Mouse (Mus musculus): ENCODE measurements around the gene Abcc4. TPM values are rescaled to one million over a fixed set of nuclear protein-coding genes. Genes with fewer than 3 reads are reported as not detected.
A peak's percentile ranks its signal among the peaks of the same experiment; 100 is the strongest.

Gene Abcc4
- 4.5 and 5.4 TPM in 2 replicates for polyA plus RNA-seq (2012; rRNA removed)

- WGBS, result under 1% methylated on average over 106 of the region's 106 CpGs
- TF ChIP-seq POLR2A (IDR thresholded peaks at IDR 0.05; ENCODE audit: borderline replicate concordance, insufficient read depth, low read length) (no peak), CTCF (IDR thresholded peaks at IDR 0.05; ENCODE audit: borderline replicate concordance, insufficient read depth, low read depth, low read length) (no peak)
- peak; percentile 67 to 73 for DNase-seq
- Histone ChIP-seq H3K4me1 (ENCODE audit: control insufficient read depth, insufficient read depth, low read length) (peaks cover 4% of the 10 kb centered on the region; the same call in 1 of the 2 replicates), H3K27ac (ENCODE audit: insufficient read depth, low read length) (no peak within 1 kb of the TSS), H3K27me3 (ENCODE audit: control insufficient read depth, insufficient read depth, low read length) (no peaks in the 10 kb centered on the region), H3K4me3 (replicated peaks; ENCODE audit: insufficient read depth, low read depth, low read length) (peak within 1 kb of the TSS; percentile 55)
These were observed at the start of gene Abcc4 for GRCm38 (mm10) chr14:118705808-118706731. Gene Abcc4 (minus strand): TSS chr14:118706219.

DNA sequence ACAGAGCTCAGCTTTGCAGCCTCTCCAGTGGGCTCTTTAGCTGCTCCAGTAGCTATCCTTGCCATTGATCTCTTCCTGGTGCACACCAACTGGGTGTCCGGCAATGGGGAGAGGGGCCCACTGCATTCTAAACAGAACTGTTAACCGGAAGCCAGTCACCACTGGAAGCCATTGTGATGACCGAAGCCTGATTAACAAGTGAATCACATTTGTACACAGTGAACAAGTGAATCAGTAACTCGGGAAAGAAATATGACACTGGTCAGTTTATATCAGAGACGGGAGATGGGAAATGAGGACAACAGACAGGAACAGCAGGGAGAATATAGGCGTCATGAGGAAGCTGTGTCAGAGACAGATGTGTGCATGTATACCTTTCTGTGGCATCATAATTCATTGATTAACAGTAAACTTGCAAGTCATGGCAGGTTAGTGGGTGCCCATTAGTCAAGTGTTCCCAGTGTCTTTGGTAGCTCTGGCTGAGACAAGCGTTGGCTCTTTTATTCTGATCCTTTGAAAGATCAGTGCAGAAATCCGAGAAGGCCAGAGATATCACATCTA, 45.3 kb upstream of the Abcc4 start:
- no peak for DNase-seq
- H3K27ac ChIP-seq (ENCODE audit: insufficient read depth, low read length), result no peak overlapping the region
- no peaks in the 10 kb centered on the region; the same call in 1 of the 2 replicates for H3K27me3 ChIP-seq (ENCODE audit: control insufficient read depth, insufficient read depth, low read length)
- TF ChIP-seq POLR2A (IDR thresholded peaks at IDR 0.05; ENCODE audit: borderline replicate concordance, insufficient read depth, low read length) (no peak), CTCF (IDR thresholded peaks at IDR 0.05; ENCODE audit: borderline replicate concordance, insufficient read depth, low read depth, low read length) (no peak)
- 65% methylated on average over 8 of the region's 8 CpGs for WGBS
- no peaks in the 10 kb centered on the region for H3K4me1 ChIP-seq (ENCODE audit: control insufficient read depth, insufficient read depth, low read length)
- H3K4me3 ChIP-seq (replicated peaks; ENCODE audit: insufficient read depth, low read depth, low read length), result no peak overlapping the region

DNA sequence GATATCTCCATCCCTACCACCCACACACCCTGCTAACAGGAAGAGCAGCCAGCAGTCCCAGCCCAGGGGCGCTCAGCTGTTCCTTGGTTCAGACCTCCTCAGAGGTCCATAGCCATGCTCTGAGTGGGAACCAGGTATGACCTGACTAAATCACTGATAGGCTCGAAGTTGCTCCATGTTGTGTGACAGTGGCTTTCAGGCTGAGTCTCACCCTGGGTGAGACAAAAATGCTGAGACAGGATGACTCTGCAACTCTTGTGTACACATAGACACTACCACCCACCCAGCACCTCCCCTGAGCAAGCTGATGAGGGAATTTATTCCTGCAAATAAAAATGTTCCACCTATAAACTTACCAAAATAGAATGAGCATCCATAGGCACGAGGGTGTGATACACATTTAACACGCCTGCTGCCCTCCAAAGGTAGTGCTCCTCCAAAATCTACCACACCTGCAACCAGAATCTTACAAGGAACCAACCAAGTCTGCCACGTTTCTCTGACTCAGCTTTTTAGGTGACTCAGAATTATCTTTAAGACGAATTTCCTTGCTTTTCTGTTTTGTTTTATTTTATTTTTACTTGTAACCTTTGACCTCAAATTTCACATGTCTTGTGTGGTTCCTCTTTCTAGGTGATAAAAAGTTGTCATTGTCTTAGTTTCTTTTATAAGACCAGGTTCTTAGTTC, 44.6 kb upstream of the Abcc4 start:
- Histone ChIP-seq H3K4me1 (ENCODE audit: control insufficient read depth, insufficient read depth, low read length) (no peaks in the 10 kb centered on the region), H3K27me3 (ENCODE audit: control insufficient read depth, insufficient read depth, low read length) (no peaks in the 10 kb centered on the region; the same call in 1 of the 2 replicates), H3K27ac (ENCODE audit: insufficient read depth, low read length) (no peak overlapping the region), H3K4me3 (replicated peaks; ENCODE audit: insufficient read depth, low read depth, low read length) (no peak overlapping the region)
- WGBS, result 77% methylated on average over 6 of the region's 6 CpGs
- DNase-seq, result no peak
- TF ChIP-seq POLR2A (IDR thresholded peaks at IDR 0.05; ENCODE audit: borderline replicate concordance, insufficient read depth, low read length) (no peak), CTCF (IDR thresholded peaks at IDR 0.05; ENCODE audit: borderline replicate concordance, insufficient read depth, low read depth, low read length) (no peak)

GRCm38 (mm10) chr14:118749715-118750114, 43.7 kb upstream of the Abcc4 start:
- 50% methylated on average over 4 of the region's 4 CpGs for WGBS
- no peaks in the 10 kb centered on the region; the same call in 1 of the 2 replicates for H3K27me3 ChIP-seq (ENCODE audit: control insufficient read depth, insufficient read depth, low read length)
- H3K27ac ChIP-seq (ENCODE audit: insufficient read depth, low read length), result no peak overlapping the region
- H3K4me3 ChIP-seq (replicated peaks; ENCODE audit: insufficient read depth, low read depth, low read length), result no peak overlapping the region
- no peaks in the 10 kb centered on the region for H3K4me1 ChIP-seq (ENCODE audit: control insufficient read depth, insufficient read depth, low read length)
- no peak for DNase-seq
- TF ChIP-seq CTCF (IDR thresholded peaks at IDR 0.05; ENCODE audit: borderline replicate concordance, insufficient read depth, low read depth, low read length), result no peak
- TF ChIP-seq POLR2A (IDR thresholded peaks at IDR 0.05; ENCODE audit: borderline replicate concordance, insufficient read depth, low read length), result no peak

DNA sequence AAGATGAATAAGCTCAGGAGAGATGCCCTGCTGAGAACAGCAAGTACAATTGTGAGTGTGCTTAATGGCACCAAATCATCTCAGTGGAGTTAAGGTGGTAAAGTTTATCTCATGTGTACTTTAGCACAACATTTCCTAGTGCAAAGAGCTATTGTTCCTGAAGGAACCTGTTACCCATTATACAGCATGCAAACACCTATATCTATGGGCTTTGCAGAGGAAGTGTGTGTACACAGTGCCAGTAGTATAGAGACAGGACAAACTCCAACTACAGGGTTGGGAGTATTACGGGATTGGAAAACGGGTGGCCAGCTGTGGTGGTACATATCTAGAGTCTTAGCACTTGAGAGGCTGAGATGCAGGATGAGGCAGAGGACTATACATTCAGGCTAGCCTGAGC, 43.0 kb upstream of the Abcc4 start:
- Histone ChIP-seq H3K27me3 (ENCODE audit: control insufficient read depth, insufficient read depth, low read length) (no peaks in the 10 kb centered on the region; the same call in 1 of the 2 replicates), H3K4me3 (replicated peaks; ENCODE audit: insufficient read depth, low read depth, low read length) (no peak overlapping the region), H3K4me1 (ENCODE audit: control insufficient read depth, insufficient read depth, low read length) (no peaks in the 10 kb centered on the region), H3K27ac (ENCODE audit: insufficient read depth, low read length) (no peak overlapping the region)
- TF ChIP-seq CTCF (IDR thresholded peaks at IDR 0.05; ENCODE audit: borderline replicate concordance, insufficient read depth, low read depth, low read length), result no peak
- no peak for TF ChIP-seq POLR2A (IDR thresholded peaks at IDR 0.05; ENCODE audit: borderline replicate concordance, insufficient read depth, low read length)
- 93% methylated on average over 2 of the region's 2 CpGs for WGBS
- DNase-seq, result no peak

- WGBS, result 82% methylated on average over 5 of the region's 5 CpGs
- TF ChIP-seq POLR2A (IDR thresholded peaks at IDR 0.05; ENCODE audit: borderline replicate concordance, insufficient read depth, low read length), result no peak
- TF ChIP-seq CTCF (IDR thresholded peaks at IDR 0.05; ENCODE audit: borderline replicate concordance, insufficient read depth, low read depth, low read length), result no peak
- no peaks in the 10 kb centered on the region for H3K4me1 ChIP-seq (ENCODE audit: control insufficient read depth, insufficient read depth, low read length)
These were observed 36.8 kb upstream of the Abcc4 start for GRCm38 (mm10) chr14:118742862-118743261.

GRCm38 (mm10) chr14:118741780-118742179, 35.8 kb upstream of the Abcc4 start:
- Histone ChIP-seq H3K27me3 (ENCODE audit: control insufficient read depth, insufficient read depth, low read length) (no peaks in the 10 kb centered on the region; the same call in 1 of the 2 replicates), H3K27ac (ENCODE audit: insufficient read depth, low read length) (no peak overlapping the region), H3K4me3 (replicated peaks; ENCODE audit: insufficient read depth, low read depth, low read length) (no peak overlapping the region), H3K4me1 (ENCODE audit: control insufficient read depth, insufficient read depth, low read length) (no peaks in the 10 kb centered on the region)
- TF ChIP-seq POLR2A (IDR thresholded peaks at IDR 0.05; ENCODE audit: borderline replicate concordance, insufficient read depth, low read length), result no peak
- TF ChIP-seq CTCF (IDR thresholded peaks at IDR 0.05; ENCODE audit: borderline replicate concordance, insufficient read depth, low read depth, low read length), result no peak
- no peak for DNase-seq

More at GRCm38 (mm10) chr14:118742862-118743261, 36.8 kb upstream of the Abcc4 start:
- no peak for DNase-seq
- no peaks in the 10 kb centered on the region; the same call in 1 of the 2 replicates for H3K27me3 ChIP-seq (ENCODE audit: control insufficient read depth, insufficient read depth, low read length)
- no peak overlapping the region for H3K27ac ChIP-seq (ENCODE audit: insufficient read depth, low read length)
- H3K4me3 ChIP-seq (replicated peaks; ENCODE audit: insufficient read depth, low read depth, low read length), result no peak overlapping the region

Data from cerebellum, adult 2 months (tissue).